In the genomic region with DNA sequence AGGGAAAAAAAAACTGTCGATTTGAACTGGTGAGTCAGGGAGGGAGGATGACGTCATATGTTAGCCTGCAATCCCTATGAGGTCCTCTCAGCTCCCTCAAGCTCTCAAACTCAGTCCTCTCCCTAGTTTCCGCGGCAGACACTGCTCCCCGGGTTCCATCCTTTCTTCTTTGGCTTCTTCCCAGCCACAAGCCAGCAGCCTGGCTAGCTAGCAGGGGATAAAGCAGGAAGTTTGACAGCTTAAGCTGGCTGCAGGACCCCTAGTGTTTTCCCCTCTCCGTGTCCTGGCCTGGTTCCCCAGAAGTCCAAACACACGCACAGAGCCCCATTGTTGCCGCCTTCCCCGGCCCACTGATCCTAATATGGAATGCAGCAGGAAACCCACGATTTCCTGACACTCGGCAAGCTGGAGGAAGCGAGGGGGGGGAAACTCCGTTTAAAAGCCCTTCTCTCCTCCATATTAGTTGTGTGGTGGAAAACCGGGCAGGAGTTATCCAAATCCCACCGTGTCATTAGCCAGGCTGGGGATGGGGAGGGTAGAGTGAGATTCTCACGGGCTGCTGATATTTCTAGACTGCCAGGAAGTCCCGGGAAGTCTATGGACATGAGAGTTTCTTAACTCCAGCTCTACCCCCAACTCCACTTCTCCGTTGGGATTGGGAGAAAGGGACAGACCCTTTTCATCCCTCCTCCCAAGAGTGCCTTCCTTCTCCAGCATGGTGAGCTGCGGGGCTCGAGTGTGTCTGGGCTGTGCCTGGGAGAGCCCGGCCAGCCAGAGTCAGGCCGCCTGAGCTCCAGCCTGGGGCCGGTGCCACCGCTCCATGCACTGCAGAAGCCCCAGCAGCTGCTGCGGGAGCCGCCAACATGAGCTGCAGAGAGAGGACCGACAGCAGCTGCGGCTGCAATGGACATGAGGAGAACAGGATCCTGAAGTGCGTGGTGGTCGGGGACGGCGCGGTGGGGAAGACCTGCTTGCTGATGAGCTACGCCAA, we compare ENCODE assay signal across 8 mouse cellular contexts. TPM values are rescaled to one million over a fixed set of nuclear protein-coding genes. Genes with fewer than 3 reads are reported as not detected.
DNase-seq lines count a peak whose midpoint lies in the region; ATAC-seq lines count a peak whose summit lies in the region.

A gene (plus strand): TSS at position 362 of the 991 bp plus-strand sequence.

- H3K9ac ChIP-seq in hindbrain, embryonic 13.5 days = peak within 1 kb of the TSS; percentile 75
- H3K9ac ChIP-seq in lung, embryonic 16.5 days (ENCODE audit: low read length) = peak within 1 kb of the TSS; percentile 83

- peak within 1 kb of the TSS; percentile 86 for H3K27ac ChIP-seq in hindbrain, embryonic 13.5 days
- peak within 1 kb of the TSS; percentile 96 for H3K27ac ChIP-seq in lung, embryonic 16.5 days (ENCODE audit: low read length)

- no peaks in the 10 kb centered on the region for H3K36me3 ChIP-seq in hindbrain, embryonic 13.5 days
- no peaks in the 10 kb centered on the region for H3K36me3 ChIP-seq in lung, embryonic 16.5 days (ENCODE audit: control insufficient read depth, insufficient read depth, low read length)

- H3K4me1 ChIP-seq in hindbrain, embryonic 13.5 days (replicated peaks) = peaks cover 18% of the 10 kb centered on the region
- peaks cover 7% of the 10 kb centered on the region; the same call in 1 of the 2 replicates for H3K4me1 ChIP-seq in lung, embryonic 16.5 days (replicated peaks; ENCODE audit: control insufficient read depth, insufficient read depth, low read length)

- peak within 1 kb of the TSS; percentile 96 for H3K4me2 ChIP-seq in hindbrain, embryonic 13.5 days
- peak within 1 kb of the TSS; percentile 72 for H3K4me2 ChIP-seq in lung, embryonic 16.5 days (ENCODE audit: low read depth, low read length)

- peak; percentile 93 for ATAC-seq in hindbrain, embryonic 13.5 days (ENCODE audit: low FRiP score)
- peak; percentile 92 for ATAC-seq in lung, embryonic 16.5 days (ENCODE audit: low read depth)

- DNase-seq in adipocyte (ENCODE audit: low spot score) = peak; percentile 82
- peak; percentile 32 to 64 for DNase-seq in cerebellum, postnatal 4 days (ENCODE audit: low spot score in 2 of 2)
- DNase-seq in gastrocnemius, adult 18-20 months (ENCODE audit: low spot score) = peak; percentile 79
- DNase-seq in layer of hippocampus, postnatal 10 days (ENCODE audit: low spot score in 2 of 2) = peak; percentile 59 to 68
- DNase-seq in ovary, postnatal 36 days (ENCODE audit: low spot score) = peak; percentile 64
- peak; percentile 69 to 71 for DNase-seq in urinary bladder, postnatal 4 days (ENCODE audit: low spot score in 2 of 2)

- H3K27me3 ChIP-seq in hindbrain, embryonic 13.5 days = peaks cover 5% of the 10 kb centered on the region; the same call in 1 of the 2 replicates
- H3K27me3 ChIP-seq in lung, embryonic 16.5 days (ENCODE audit: control insufficient read depth, insufficient read depth, low read depth, low read length) = no peaks in the 10 kb centered on the region

- H3K4me3 ChIP-seq in hindbrain, embryonic 13.5 days = peak within 1 kb of the TSS; percentile 52
- peak within 1 kb of the TSS; percentile 63 for H3K4me3 ChIP-seq in lung, embryonic 16.5 days (ENCODE audit: low read length)

- H3K9me3 ChIP-seq in hindbrain, embryonic 13.5 days = no peaks in the 10 kb centered on the region
- no peaks in the 10 kb centered on the region for H3K9me3 ChIP-seq in lung, embryonic 16.5 days (ENCODE audit: control insufficient read depth, low read length)

- under 1% methylated on average over 34 of the region's 34 CpGs for WGBS in hindbrain, embryonic 13.5 days
- WGBS in lung, embryonic 16.5 days = under 1% methylated on average over 34 of the region's 34 CpGs

RNA-seq across cellular contexts. Expression of the gene that starts here (rescaled TPM):
- total RNA-seq in gastrocnemius, adult 18-20 months (2021) = 10 to 100 TPM; 14.2 to 15.3 TPM
- 26.5 and 30.0 TPM in 2 replicates for polyA plus RNA-seq in hindbrain, embryonic 13.5 days (2015; fragmentation: Nextera tagmentation; extraction: Ambion mirVana)
- total RNA-seq in layer of hippocampus, postnatal 10 days (2021) = 1 to 10 TPM; 6.6 to 9.7 TPM
- polyA plus RNA-seq in lung, embryonic 16.5 days (2015; fragmentation: Nextera tagmentation; extraction: Ambion mirVana) = 66.0 and 69.7 TPM in 2 replicates

Comparison
In these comparisons a context has a peak if more than half of its experiments do, and no peak if none do; other contexts are left out.
1. Peak in every context shown above with its lines: DNase-seq, ATAC-seq, H3K4me3 ChIP-seq and H3K27ac ChIP-seq.